Mouse (Mus musculus) 3134 (cell line): Measurements from ENCODE around the gene Prkar1b.
A peak's percentile ranks its signal among the peaks of the same experiment; 100 is the strongest.

Experiments used
- DNase-seq: peaks from one replicate; pipeline ENCODE4 v3.0.0-alpha.2; 2011; ENCODE audit warnings: low spot score; ENCODE audit not compliant: insufficient read length; ENCODE audit errors: extremely low read depth

The Prkar1b gene

GRCm38 (mm10) chr5:139147178-139148078, 2.4 kb downstream of the Prkar1b start:
- no peak for DNase-seq

- no peak for DNase-seq
Observed at GRCm38 (mm10) chr5:139146476-139147075, 3.2 kb downstream of the Prkar1b start.

GRCm38 (mm10) chr5:139145726-139146125, 4.1 kb downstream of the Prkar1b start:
- no peak for DNase-seq

- no peak for DNase-seq
Observed at GRCm38 (mm10) chr5:139143890-139144289, 5.9 kb downstream of the Prkar1b start.

GRCm38 (mm10) chr5:139141326-139141725, 8.5 kb downstream of the Prkar1b start:
- DNase-seq = no peak

- peak; percentile 49 for DNase-seq
Observed at GRCm38 (mm10) chr5:139140589-139140988, 9.2 kb downstream of the Prkar1b start.

- no peak for DNase-seq
Observed at GRCm38 (mm10) chr5:139138926-139139472, 10.8 kb downstream of the Prkar1b start.

GRCm38 (mm10) chr5:139138261-139138925, 11.4 kb downstream of the Prkar1b start:
- peak; percentile 30 for DNase-seq

- no peak for DNase-seq
Observed at GRCm38 (mm10) chr5:139137176-139137575, 12.6 kb downstream of the Prkar1b start.

GRCm38 (mm10) chr5:139136341-139136740, 13.5 kb downstream of the Prkar1b start:
- no peak for DNase-seq

GRCm38 (mm10) chr5:139134501-139134900, 15.3 kb downstream of the Prkar1b start:
- DNase-seq = no peak

- DNase-seq = no peak
Observed at GRCm38 (mm10) chr5:139130351-139130750, 19.4 kb downstream of the Prkar1b start.

- no peak for DNase-seq
Observed at GRCm38 (mm10) chr5:139129572-139130151, 20.1 kb downstream of the Prkar1b start.

- DNase-seq = no peak
Observed at GRCm38 (mm10) chr5:139129078-139129477, 20.7 kb downstream of the Prkar1b start.

GRCm38 (mm10) chr5:139128476-139129065, 21.2 kb downstream of the Prkar1b start:
- no peak for DNase-seq

GRCm38 (mm10) chr5:139125717-139126116, 24.1 kb downstream of the Prkar1b start:
- no peak for DNase-seq

- DNase-seq = no peak
Observed at GRCm38 (mm10) chr5:139118961-139119276, 30.9 kb downstream of the Prkar1b start.

- peak; percentile 80 for DNase-seq
Observed at GRCm38 (mm10) chr5:139118139-139118960, 31.5 kb downstream of the Prkar1b start.

- no peak for DNase-seq
Observed at GRCm38 (mm10) chr5:139115507-139115906, 34.3 kb downstream of the Prkar1b start.

- DNase-seq = peak; percentile 66
Observed at GRCm38 (mm10) chr5:139114876-139115275, 34.9 kb downstream of the Prkar1b start.
